Mouse (Mus musculus): ENCODE data around the gene Pfas. TPM values are rescaled to one million over a fixed set of nuclear protein-coding genes. Genes with fewer than 3 reads are reported as not detected.
A peak's percentile ranks its signal among the peaks of the same experiment; 100 is the strongest.

Gene Pfas
- polyA plus RNA-seq, 1 experiment from 2014 or later: 24.0 TPM

DNA sequence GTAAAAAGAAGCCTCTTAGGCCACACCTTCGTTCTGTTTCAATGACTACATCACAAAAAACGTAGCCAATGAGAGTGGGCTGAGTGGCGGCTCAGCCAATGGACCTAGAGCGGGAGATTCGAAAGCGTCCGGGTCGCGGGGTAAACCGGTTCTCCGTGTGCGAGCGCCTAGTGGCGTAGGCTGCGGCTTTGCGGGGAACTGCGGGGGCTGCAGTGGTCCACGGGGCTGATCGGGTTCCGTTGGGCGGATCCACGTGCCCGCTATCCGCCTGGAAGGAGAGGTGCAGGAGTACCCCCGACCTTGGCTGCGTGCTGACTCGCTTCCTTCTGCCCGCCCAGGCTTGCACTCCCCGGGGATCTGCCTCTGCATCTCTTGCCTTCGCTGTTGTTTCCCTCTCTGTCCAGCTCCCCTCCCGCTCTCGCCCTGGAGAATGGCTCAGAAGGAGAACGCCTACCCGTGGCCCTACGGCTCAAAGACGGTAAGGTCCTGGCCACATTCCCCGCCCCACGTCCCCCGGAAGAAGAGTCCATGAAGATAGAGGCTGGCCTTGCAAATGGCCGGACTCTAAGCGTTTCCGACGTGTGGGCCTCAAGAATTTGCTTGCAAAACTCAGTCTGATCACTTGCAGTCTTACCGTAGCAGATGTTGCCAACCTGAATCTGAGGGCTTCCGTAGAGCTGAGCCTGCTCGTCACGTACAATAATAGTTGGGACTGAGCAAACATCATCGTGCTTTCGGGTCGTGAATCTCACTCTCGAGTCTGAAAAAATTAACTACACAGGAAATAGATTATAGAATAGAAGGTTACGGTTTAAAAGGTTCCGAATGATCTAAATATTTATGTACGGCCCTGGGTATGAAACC, 37.5 kb upstream of the Pfas start, which contains the start of gene Aurkb:
Gene Aurkb, plus strand, starts transcription at position 117 of the 864 bp plus-strand sequence.
- Histone ChIP-seq H3K4me1 (ENCODE audit: control insufficient read depth, insufficient read depth, low read length) (peaks cover 8% of the 10 kb centered on the region), H3K4me3 (ENCODE audit: low read depth, low read length) (peak within 1 kb of the TSS; percentile 92), H3K36me3 (ENCODE audit: control insufficient read depth, insufficient read depth, low read length) (peaks cover 14% of the 10 kb centered on the region), H3K27me3 (ENCODE audit: control insufficient read depth, insufficient read depth, low read length) (no peaks in the 10 kb centered on the region), H3K27ac (ENCODE audit: low read depth, low read length) (peak within 1 kb of the TSS; percentile 94), H3K9me3 (replicated peaks; ENCODE audit: control insufficient read depth, low read length) (no peaks in the 10 kb centered on the region), H3K4me2 (peak within 1 kb of the TSS; percentile 71), H3K9ac (ENCODE audit: low read depth, low read length) (peak within 1 kb of the TSS; percentile 93)
- under 1% methylated on average over 54 of the region's 54 CpGs for WGBS (ENCODE audit: insufficient replicate concordance)
- ATAC-seq (replicated peaks; ENCODE audit: insufficient number of reproducible peaks, low FRiP score, low TSS enrichment): peak; percentile 71

DNA sequence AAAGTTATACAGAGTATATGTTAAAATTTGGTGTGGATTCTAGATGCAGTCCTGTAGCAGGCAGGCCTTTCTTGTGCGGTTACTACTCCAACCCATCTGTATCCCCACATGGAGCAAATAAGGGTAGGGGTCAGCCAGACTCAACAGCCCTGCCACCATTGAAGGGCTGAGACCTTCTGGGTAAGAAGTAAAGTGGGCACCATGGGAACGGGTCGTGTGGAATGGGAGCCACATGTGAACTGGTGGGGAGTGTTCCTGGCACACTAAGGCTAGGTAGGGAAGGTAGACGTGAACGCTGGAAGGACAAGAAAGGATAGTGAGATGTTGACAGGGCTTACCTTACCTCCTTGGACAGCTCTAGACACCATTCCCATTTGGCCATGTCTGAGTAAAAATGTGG, 29.9 kb upstream of the Pfas start:
- Histone ChIP-seq H3K9me3 (replicated peaks; ENCODE audit: control insufficient read depth, low read length) (no peaks in the 10 kb centered on the region), H3K27ac (ENCODE audit: low read depth, low read length) (no peak overlapping the region), H3K9ac (ENCODE audit: low read depth, low read length) (no peak overlapping the region), H3K27me3 (ENCODE audit: control insufficient read depth, insufficient read depth, low read length) (no peaks in the 10 kb centered on the region), H3K4me3 (ENCODE audit: low read depth, low read length) (no peak overlapping the region), H3K4me1 (ENCODE audit: control insufficient read depth, insufficient read depth, low read length) (peaks cover 19% of the 10 kb centered on the region), H3K36me3 (ENCODE audit: control insufficient read depth, insufficient read depth, low read length) (peaks cover 4% of the 10 kb centered on the region), H3K4me2 (peak overlapping the region; percentile 74; the same call in 1 of the 2 replicates)
- 73% methylated on average over 5 of the region's 5 CpGs for WGBS (ENCODE audit: insufficient replicate concordance)
- no peak for ATAC-seq (replicated peaks; ENCODE audit: insufficient number of reproducible peaks, low FRiP score, low TSS enrichment)

DNA sequence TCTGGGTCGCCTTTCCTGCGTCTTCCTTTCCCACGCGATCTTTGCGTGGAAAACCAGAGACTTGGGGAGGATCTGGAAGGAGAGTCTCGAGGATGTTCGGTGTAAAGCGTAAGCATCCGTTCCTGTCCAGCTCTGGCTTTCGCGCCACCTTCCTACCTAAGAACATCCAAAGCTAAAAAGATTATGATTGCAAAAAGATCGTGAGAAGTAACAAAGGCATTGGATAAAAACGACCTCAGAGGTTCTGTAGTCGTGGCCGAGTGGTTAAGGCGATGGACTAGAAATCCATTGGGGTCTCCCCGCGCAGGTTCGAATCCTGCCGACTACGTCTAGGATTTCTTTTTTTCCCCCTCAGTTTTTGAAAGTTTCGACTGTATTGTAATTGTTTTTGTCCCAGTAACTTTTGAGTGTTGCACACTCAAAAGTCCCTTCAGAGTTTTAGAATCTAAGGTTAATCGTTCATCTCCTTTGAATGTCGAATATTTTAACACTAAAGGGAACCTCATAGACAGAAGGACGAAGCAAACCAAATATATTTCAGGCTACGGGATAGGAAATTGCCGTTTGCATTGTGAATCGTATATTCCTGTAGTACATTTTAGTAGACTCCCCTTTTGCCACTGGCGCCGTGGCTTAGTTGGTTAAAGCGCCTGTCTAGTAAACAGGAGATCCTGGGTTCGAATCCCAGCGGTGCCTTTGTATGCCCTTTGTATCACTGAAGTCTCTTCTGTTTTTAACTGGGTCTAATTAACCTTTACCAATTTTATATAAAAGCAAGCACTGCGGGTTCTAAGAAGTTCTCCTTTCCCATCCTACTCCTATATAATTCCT, 29.2 kb upstream of the Pfas start:
- Histone ChIP-seq H3K4me1 (ENCODE audit: control insufficient read depth, insufficient read depth, low read length) (peaks cover 19% of the 10 kb centered on the region), H3K27me3 (ENCODE audit: control insufficient read depth, insufficient read depth, low read length) (no peaks in the 10 kb centered on the region), H3K4me3 (ENCODE audit: low read depth, low read length) (peak overlapping the region; percentile 80), H3K9ac (ENCODE audit: low read depth, low read length) (peak overlapping the region; percentile 87), H3K4me2 (peak overlapping the region; percentile 78), H3K36me3 (ENCODE audit: control insufficient read depth, insufficient read depth, low read length) (peaks cover 10% of the 10 kb centered on the region), H3K27ac (ENCODE audit: low read depth, low read length) (peak overlapping the region; percentile 85), H3K9me3 (replicated peaks; ENCODE audit: control insufficient read depth, low read length) (no peaks in the 10 kb centered on the region)
- WGBS (ENCODE audit: insufficient replicate concordance): 1% methylated on average over 34 of the region's 34 CpGs
- ATAC-seq (replicated peaks; ENCODE audit: insufficient number of reproducible peaks, low FRiP score, low TSS enrichment): peak; percentile 31

DNA sequence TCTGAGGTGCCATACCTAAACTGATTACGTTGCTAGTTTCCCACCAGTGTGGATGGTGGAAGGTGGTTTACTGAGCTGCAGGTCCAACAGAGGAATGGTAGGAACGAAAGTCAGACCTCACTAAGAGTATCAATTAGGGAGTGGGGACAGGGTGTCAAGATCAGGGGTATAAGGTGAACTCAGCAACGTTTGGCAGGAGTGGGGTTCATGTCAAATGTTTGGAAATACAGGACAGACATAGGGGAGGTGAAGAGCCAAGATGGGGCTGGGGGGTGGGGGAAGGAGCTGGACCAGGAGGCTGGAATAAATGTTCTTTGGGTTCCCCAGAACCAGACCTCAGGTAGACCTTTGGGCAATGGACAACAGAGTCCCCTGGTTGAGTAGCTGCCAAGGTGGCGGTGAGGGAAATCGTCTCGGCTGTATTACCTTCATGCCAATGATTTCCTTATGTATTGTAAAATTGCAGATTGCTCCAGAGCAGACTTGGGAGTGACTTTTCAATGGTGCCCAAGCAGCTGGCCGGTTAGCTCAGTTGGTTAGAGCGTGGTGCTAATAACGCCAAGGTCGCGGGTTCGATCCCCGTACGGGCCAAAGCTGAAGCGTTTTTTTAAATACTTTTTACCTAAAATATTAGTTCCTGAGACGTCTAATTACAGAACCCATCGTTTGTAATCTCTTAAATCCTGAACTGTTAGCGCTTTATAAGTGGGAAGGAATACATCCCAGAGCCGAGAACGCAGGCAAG, 28.4 kb upstream of the Pfas start:
- peak overlapping the region; percentile 78 for H3K4me2 ChIP-seq
- WGBS (ENCODE audit: insufficient replicate concordance): 10% methylated on average over 20 of the region's 20 CpGs
- 0 out of 2 replicates have a peak, but pooled peaks have one; percentile 29 for ATAC-seq (replicated peaks; ENCODE audit: insufficient number of reproducible peaks, low FRiP score, low TSS enrichment)

DNA sequence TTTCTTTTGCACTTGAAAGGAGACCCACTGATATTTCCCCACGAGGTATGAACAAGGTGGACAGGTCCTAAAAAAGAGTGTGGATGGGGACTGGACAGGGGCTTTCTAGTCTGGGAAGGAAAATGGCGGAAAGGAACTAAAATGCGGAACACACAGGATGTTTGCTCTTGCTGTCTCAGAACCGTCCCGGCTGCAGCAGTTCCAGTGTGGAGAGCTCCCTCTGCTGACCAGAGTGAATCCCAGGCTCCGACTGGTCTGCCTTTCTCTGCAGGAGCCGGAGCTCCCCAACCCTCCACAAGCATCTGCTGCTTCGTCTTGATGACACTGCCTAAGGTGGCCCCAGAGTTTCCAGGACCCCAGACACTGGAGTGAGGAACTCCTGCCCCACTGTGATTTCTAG, 27.6 kb upstream of the Pfas start:
- no peaks in the 10 kb centered on the region for H3K27me3 ChIP-seq (ENCODE audit: control insufficient read depth, insufficient read depth, low read length)
- no peak for ATAC-seq (replicated peaks; ENCODE audit: insufficient number of reproducible peaks, low FRiP score, low TSS enrichment)
- peak overlapping the region; percentile 80 for H3K4me3 ChIP-seq (ENCODE audit: low read depth, low read length)
- H3K9ac ChIP-seq (ENCODE audit: low read depth, low read length): no peak overlapping the region
- WGBS (ENCODE audit: insufficient replicate concordance): 6% methylated on average over 8 of the region's 8 CpGs
- H3K36me3 ChIP-seq (ENCODE audit: control insufficient read depth, insufficient read depth, low read length): peaks cover 22% of the 10 kb centered on the region
- H3K4me1 ChIP-seq (ENCODE audit: control insufficient read depth, insufficient read depth, low read length): peaks cover 19% of the 10 kb centered on the region
- H3K4me2 ChIP-seq: peak overlapping the region; percentile 78
- H3K9me3 ChIP-seq (replicated peaks; ENCODE audit: control insufficient read depth, low read length): no peaks in the 10 kb centered on the region
- peak overlapping the region; percentile 15; the same call in 1 of the 2 replicates for H3K27ac ChIP-seq (ENCODE audit: low read depth, low read length)

More for the DNA sequence above, 28.4 kb upstream of the Pfas start:
- peaks cover 14% of the 10 kb centered on the region for H3K36me3 ChIP-seq (ENCODE audit: control insufficient read depth, insufficient read depth, low read length)
- H3K9me3 ChIP-seq (replicated peaks; ENCODE audit: control insufficient read depth, low read length): no peaks in the 10 kb centered on the region
- H3K9ac ChIP-seq (ENCODE audit: low read depth, low read length): peak overlapping the region; percentile 87
- H3K27ac ChIP-seq (ENCODE audit: low read depth, low read length): peak overlapping the region; percentile 85
- H3K4me3 ChIP-seq (ENCODE audit: low read depth, low read length): peak overlapping the region; percentile 80
- H3K4me1 ChIP-seq (ENCODE audit: control insufficient read depth, insufficient read depth, low read length): peaks cover 19% of the 10 kb centered on the region
- no peaks in the 10 kb centered on the region for H3K27me3 ChIP-seq (ENCODE audit: control insufficient read depth, insufficient read depth, low read length)

DNA sequence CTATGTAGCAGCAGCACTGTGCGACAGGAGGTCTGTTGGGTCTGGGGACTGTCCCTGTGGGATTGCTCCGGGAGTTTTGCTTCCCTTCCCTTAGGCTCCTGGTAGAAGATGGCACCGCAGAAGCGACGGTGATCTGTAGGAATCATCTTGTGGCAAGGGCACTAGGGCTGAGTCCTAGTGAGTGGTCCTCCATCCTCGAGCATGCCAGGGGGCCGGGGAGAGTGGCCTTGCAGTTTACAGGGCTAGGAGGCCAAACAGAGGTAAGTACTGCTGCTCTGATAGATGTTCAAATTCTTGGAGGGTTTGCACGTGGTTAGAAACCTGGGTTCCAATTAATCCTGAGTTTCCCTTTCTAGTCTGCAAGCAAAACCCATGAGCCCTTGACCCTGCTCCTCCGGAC, 27.2 kb upstream of the Pfas start:
- Histone ChIP-seq H3K4me2 (peak overlapping the region; percentile 78), H3K9ac (ENCODE audit: low read depth, low read length) (no peak overlapping the region), H3K9me3 (replicated peaks; ENCODE audit: control insufficient read depth, low read length) (no peaks in the 10 kb centered on the region), H3K27ac (ENCODE audit: low read depth, low read length) (no peak overlapping the region; the same call in 1 of the 2 replicates), H3K36me3 (ENCODE audit: control insufficient read depth, insufficient read depth, low read length) (peaks cover 25% of the 10 kb centered on the region), H3K4me1 (ENCODE audit: control insufficient read depth, insufficient read depth, low read length) (peaks cover 19% of the 10 kb centered on the region), H3K27me3 (ENCODE audit: control insufficient read depth, insufficient read depth, low read length) (no peaks in the 10 kb centered on the region), H3K4me3 (ENCODE audit: low read depth, low read length) (peak overlapping the region; percentile 80)
- no peak for ATAC-seq (replicated peaks; ENCODE audit: insufficient number of reproducible peaks, low FRiP score, low TSS enrichment)
- WGBS (ENCODE audit: insufficient replicate concordance): 81% methylated on average over 9 of the region's 9 CpGs

DNA sequence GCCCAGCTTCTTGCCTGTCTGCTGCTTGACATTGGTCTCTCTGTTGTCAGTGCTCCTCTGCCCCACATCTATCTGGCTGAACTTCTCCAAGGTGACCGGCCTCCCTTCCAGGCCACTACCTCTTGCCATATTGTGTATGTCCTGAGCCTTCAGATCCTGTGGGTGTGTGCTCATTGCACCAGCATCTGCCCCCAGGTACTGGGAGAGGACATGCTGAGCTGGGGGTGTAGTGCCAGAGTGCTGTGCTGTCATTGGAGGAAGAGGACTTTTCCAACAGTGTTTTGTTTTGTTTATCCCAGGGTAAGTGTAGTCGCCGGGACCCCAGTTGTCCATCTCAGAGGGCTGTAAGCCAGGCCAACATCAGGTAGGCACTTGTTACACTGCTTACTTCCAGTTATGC, 26.3 kb upstream of the Pfas start:
- H3K9ac ChIP-seq (ENCODE audit: low read depth, low read length): no peak overlapping the region
- 84% methylated on average over 3 of the region's 3 CpGs for WGBS (ENCODE audit: insufficient replicate concordance)

DNA sequence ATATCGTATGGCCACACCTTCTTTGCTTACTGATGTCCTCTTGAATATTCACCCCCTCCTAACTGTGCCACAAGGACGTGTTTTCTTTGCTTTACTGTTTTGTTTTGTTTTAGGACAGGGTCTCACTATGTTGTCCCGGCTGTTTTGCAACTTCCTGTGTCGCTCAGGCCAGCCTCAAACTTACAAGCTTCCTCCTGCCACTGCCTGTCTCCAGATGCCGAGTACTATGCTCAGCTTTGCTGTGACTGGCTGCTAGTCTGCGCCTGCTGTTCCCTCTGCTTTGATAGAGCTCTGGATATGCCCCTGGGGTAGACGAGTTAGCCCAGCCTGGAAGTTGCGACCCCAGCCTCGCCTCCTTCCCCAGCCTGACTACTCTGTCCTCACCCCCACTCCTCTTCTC, 25.3 kb upstream of the Pfas start:
- Histone ChIP-seq H3K4me1 (ENCODE audit: control insufficient read depth, insufficient read depth, low read length) (peaks cover 7% of the 10 kb centered on the region), H3K9me3 (replicated peaks; ENCODE audit: control insufficient read depth, low read length) (no peaks in the 10 kb centered on the region), H3K36me3 (ENCODE audit: control insufficient read depth, insufficient read depth, low read length) (peaks cover 38% of the 10 kb centered on the region), H3K27me3 (ENCODE audit: control insufficient read depth, insufficient read depth, low read length) (no peaks in the 10 kb centered on the region), H3K27ac (ENCODE audit: low read depth, low read length) (no peak overlapping the region), H3K4me3 (ENCODE audit: low read depth, low read length) (no peak overlapping the region), H3K9ac (ENCODE audit: low read depth, low read length) (no peak overlapping the region), H3K4me2 (no peak overlapping the region)
- WGBS (ENCODE audit: insufficient replicate concordance): 73% methylated on average over 9 of the region's 9 CpGs
- ATAC-seq (replicated peaks; ENCODE audit: insufficient number of reproducible peaks, low FRiP score, low TSS enrichment): no peak

More for the DNA sequence above, 26.3 kb upstream of the Pfas start:
- Histone ChIP-seq H3K27ac (ENCODE audit: low read depth, low read length) (no peak overlapping the region), H3K27me3 (ENCODE audit: control insufficient read depth, insufficient read depth, low read length) (no peaks in the 10 kb centered on the region), H3K4me1 (ENCODE audit: control insufficient read depth, insufficient read depth, low read length) (peaks cover 17% of the 10 kb centered on the region), H3K36me3 (ENCODE audit: control insufficient read depth, insufficient read depth, low read length) (peaks cover 28% of the 10 kb centered on the region), H3K4me3 (ENCODE audit: low read depth, low read length) (no peak overlapping the region), H3K4me2 (no peak overlapping the region), H3K9me3 (replicated peaks; ENCODE audit: control insufficient read depth, low read length) (no peaks in the 10 kb centered on the region)
- no peak for ATAC-seq (replicated peaks; ENCODE audit: insufficient number of reproducible peaks, low FRiP score, low TSS enrichment)
